Mouse (Mus musculus) urinary bladder, postnatal 25 days (tissue): ENCODE measurements around the gene Naa16.
"Not testable (repeated sequence)": the region's sequence is repeated elsewhere in the genome, so short reads cannot be mapped to it uniquely, and the experiment has no call there.

Experiments used
- DNase-seq: peaks from one replicate; pipeline ENCODE4 v3.0.0; 2022; ENCODE audit warnings: low spot score

Naa16 gene

GRCm38 (mm10) chr14:79390265-79390926 is at the start of gene Naa16:
Naa16 (minus strand) TSS chr14:79390778.
- peak; percentile 98 for DNase-seq

DNA sequence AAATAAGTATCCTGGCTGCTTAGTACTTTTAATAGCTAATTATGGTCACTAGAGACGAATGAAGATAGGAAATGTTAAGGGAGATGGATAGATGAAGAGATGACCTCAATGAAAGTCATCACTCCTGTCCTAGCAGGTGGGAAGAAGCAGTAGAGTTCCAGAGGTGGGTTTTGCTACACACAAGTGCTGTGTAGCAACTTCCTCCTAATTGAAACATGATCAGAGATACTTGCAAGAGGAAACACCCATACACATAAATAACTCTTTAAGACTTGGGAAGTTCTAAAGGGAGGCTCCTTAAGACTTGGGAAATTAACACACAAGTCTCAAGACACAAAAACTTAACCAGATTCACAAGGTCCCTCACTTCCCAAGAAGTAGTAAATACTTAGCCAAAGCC is 43.5 kb upstream of the Naa16 start:
- no peak for DNase-seq

- DNase-seq: not testable (repeated sequence)
Measured at GRCm38 (mm10) chr14:79426730-79427365, 36.3 kb upstream of the Naa16 start.

GRCm38 (mm10) chr14:79425979-79426729 is 35.6 kb upstream of the Naa16 start, which contains the start of gene Kbtbd7:
Kbtbd7 (plus strand) TSS chr14:79426511.
- DNase-seq: peak; percentile 83

DNA sequence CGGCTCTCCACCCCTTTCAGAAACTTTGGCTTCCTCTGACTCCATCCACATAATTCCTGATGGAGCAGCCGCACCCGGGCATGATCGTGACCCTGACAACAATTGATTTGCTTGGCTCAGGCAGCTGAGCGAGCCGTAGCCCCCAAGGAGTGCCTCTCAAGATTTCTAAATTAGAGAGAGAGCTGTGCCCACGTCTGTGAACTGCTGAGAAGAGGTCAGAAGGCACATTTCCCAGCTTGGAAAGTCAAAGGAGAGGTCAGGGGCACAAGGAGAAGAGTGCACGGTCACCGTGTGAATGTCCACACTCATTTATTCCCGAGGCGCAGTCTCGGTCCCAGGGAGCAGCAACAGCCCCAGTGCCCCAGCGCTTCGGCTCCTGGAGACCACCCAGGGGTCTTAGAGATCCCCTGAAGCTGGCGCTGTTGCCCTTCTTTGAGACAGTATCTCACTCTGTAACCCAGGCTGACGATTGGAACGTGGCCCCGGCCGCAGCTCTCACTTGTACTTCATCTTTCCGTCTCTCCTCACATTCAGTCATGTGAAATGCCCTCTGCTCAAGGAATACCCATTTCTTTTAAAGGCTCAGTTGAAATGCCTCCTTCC is 29.6 kb upstream of the Naa16 start:
- DNase-seq: no peak

GRCm38 (mm10) chr14:79413121-79413520 is 22.5 kb upstream of the Naa16 start:
- DNase-seq: no peak

GRCm38 (mm10) chr14:79410662-79411061 is 20.1 kb upstream of the Naa16 start:
- no peak for DNase-seq

GRCm38 (mm10) chr14:79409278-79409830 is 18.8 kb upstream of the Naa16 start:
- no peak for DNase-seq

GRCm38 (mm10) chr14:79407641-79408040 is 17.1 kb upstream of the Naa16 start:
- DNase-seq: no peak

DNA sequence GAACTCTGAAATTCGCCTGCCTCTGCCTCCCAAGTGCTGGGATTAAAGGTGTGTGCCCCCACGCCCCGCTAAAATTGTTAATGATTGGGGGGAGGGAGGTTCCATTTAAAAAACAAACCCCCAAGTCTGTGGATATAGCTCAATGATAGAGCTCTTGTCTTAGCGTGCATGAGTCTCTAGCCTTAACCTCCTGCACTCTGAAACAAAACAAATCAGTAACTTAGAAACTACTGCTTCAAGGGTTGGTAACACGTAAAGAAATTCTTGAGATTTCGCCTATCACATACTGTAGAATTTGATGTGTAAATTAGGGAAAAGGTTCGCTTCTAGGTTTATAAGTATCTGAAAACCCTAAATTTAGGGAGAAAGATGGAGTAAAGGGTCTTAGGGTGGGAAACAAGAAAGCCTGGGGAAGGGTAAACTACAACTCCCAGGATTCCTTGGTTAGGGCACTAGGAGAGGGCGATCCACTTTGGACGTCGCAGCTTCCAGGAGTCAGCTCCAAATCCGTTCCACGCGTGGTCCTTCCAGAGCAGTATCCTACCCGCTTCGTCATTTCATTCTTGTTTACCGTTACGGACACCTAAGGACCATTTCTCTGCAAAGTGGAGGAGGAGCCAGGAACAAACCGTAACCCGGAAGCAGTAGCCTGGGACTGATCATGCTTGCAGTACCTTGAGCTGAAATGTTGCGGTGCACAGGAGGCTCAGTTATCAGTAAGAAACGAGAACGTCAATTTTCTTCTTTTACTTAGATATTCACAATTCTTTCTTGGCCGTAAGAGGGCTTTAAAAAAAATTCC is 6.9 kb upstream of the Naa16 start, which contains the start of gene Mtrf1:
Mtrf1 (plus strand) TSS at position 452 of the 802 bp plus-strand sequence.
- DNase-seq: peak; percentile 52

- peak; percentile 14 for DNase-seq
Measured at GRCm38 (mm10) chr14:79394564-79394963, 4.0 kb upstream of the Naa16 start.

DNA sequence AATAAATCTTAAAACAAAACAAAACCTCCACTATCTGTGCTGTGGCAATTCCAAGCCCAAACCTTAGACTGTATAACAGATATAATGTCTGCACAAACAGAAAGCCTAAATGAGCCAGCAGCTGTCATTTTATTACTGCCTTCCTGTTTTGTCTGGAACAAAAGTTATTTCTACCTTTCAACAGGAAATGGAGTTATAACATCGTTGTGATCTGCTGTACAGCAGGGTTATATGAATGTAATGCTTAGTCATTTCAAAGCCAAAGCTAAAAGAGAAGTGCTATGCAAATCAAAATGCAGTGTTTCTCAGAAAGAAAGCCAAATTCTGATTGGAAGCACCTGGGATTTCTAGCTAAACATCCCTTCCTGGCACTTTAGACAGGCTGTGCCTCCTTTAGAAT is 2.7 kb upstream of the Naa16 start:
- no peak for DNase-seq

- peak; percentile 9 for DNase-seq
Measured at GRCm38 (mm10) chr14:79389438-79390264, 927 bp downstream of the Naa16 start.

- no peak for DNase-seq
Measured at GRCm38 (mm10) chr14:79388304-79388703, 2.3 kb downstream of the Naa16 start.

DNA sequence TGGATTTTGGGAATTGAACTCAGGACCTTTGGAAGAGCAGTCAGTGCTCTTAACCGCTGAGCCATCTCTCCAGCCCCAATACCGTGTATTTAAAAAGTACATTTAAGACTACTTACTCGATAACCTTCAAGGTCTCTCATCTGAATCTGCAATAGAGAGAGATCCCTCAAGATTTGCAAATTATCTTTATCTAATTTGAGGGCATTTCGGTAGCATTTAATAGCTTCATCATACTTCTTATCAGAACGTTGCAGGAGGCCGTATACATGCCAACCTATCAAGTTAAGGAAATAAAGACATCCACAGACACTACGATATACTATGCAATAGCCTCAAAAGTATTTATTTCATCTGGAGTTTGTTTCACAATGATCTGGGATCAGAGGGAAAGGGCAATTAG is 7.5 kb downstream of the Naa16 start:
- no peak for DNase-seq

GRCm38 (mm10) chr14:79377041-79377440 is 13.5 kb downstream of the Naa16 start:
- no peak for DNase-seq

- DNase-seq: no peak
Measured at GRCm38 (mm10) chr14:79358055-79358454, 32.5 kb downstream of the Naa16 start.

- no peak for DNase-seq
Measured at GRCm38 (mm10) chr14:79346384-79346783, 44.2 kb downstream of the Naa16 start.

DNA sequence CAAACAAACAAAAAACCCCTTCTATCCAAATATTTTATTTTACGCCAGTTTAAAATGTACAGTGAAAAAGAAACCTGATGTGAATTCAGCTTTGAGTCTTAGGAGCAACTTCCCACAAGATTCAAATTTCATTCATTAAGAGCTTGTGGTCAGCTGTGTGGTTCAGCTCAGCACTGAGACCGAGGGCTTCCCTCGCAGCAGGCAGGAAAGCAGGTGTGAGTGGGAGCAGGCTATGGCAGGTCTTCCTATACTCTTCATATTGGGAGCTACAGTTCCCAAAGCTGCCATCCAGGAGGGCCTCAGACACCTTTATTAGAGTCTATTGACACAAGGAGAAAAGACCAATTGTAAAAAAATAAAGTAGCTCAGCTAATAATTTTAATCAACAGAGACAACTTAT is 55.0 kb downstream of the Naa16 start:
- no peak for DNase-seq

- no peak for DNase-seq
Measured at GRCm38 (mm10) chr14:79331936-79332335, 58.6 kb downstream of the Naa16 start.
